Mouse (Mus musculus) ES-Bruce4 (cell line): ENCODE measurements around the gene 4930578G10Rik. TPM values are rescaled to one million over a fixed set of nuclear protein-coding genes. Genes with fewer than 3 reads are reported as not detected.

Source experiments
- H3K27ac ChIP-seq: 2 replicates; pipeline ENCODE4 v1.5.1; 2012; ENCODE audit warnings: low read length, inconsistent platforms; ENCODE audit not compliant: insufficient read depth
- H3K27me3 ChIP-seq: 2 replicates; pipeline ENCODE4 v1.6.1; 2012; ENCODE audit warnings: mild to moderate bottlenecking, low read length, inconsistent platforms; ENCODE audit not compliant: control insufficient read depth, poor library complexity, insufficient read depth, severe bottlenecking
- H3K36me3 ChIP-seq: 2 replicates; pipeline ENCODE4 v1.6.1; 2012; ENCODE audit warnings: inconsistent platforms, mild to moderate bottlenecking, low read length, moderate library complexity; ENCODE audit not compliant: control insufficient read depth, poor library complexity, insufficient read depth, severe bottlenecking
- H3K4me1 ChIP-seq: one replicate; pipeline ENCODE4 v1.8.1; 2011; ENCODE audit warnings: low read length; ENCODE audit not compliant: control insufficient read depth, insufficient read depth
- H3K4me3 ChIP-seq: 2 replicates; pipeline ENCODE4 v1.5.1; 2011; ENCODE audit warnings: low read depth, mild to moderate bottlenecking, low read length
- H3K9ac ChIP-seq: 2 replicates; pipeline ENCODE4 v1.6.1; 2012; ENCODE audit warnings: low read depth, mild to moderate bottlenecking, inconsistent platforms; ENCODE audit not compliant: poor library complexity, severe bottlenecking
- H3K9me3 ChIP-seq: replicated peaks from 2 replicates; pipeline ENCODE4 v1.6.1; 2012; ENCODE audit warnings: mild to moderate bottlenecking, low read length, inconsistent platforms; ENCODE audit not compliant: control insufficient read depth, poor library complexity, insufficient read depth, severe bottlenecking
- CTCF ChIP-seq: IDR thresholded peaks from one replicate; pipeline ENCODE4 v1.8.1; 2011; ENCODE audit warnings: low read depth, low read length
- EP300 ChIP-seq: IDR thresholded peaks from 2 replicates; pipeline ENCODE4 v1.6.1; 2011; ENCODE audit warnings: low read depth, low read length; ENCODE audit not compliant: insufficient read depth
- POLR2A ChIP-seq: IDR thresholded peaks from one replicate; pipeline ENCODE4 v1.8.1; 2011; ENCODE audit warnings: low read length; ENCODE audit not compliant: insufficient read depth
- polyA plus RNA-seq: library from polyadenylated mRNA; stranded (reverse); fragments of >200 nt; gene quantifications from 2 replicates; pipeline ENCODE4 v1.2.4, GENCODE M21; 2011; ENCODE audit warnings: low read depth; ENCODE audit not compliant: missing spikeins, insufficient read depth, insufficient read length

Gene 4930578G10Rik
- polyA plus RNA-seq, 1 experiment = 2.5 TPM

GRCm38 (mm10) chr4:42891176-42891575 lies 155.8 kb downstream of the 4930578G10Rik start:
- no peaks in the 10 kb centered on the region for H3K36me3 ChIP-seq
- H3K27ac ChIP-seq = no peak overlapping the region
- H3K27me3 ChIP-seq = peaks cover 2% of the 10 kb centered on the region; the same call in 1 of the 2 replicates
- H3K4me1 ChIP-seq = peaks cover 1% of the 10 kb centered on the region
- no peak for TF ChIP-seq POLR2A
- no peak for TF ChIP-seq EP300
- no peak for TF ChIP-seq CTCF
- no peak overlapping the region for H3K9ac ChIP-seq
- no peaks in the 10 kb centered on the region for H3K9me3 ChIP-seq
- no peak overlapping the region for H3K4me3 ChIP-seq

DNA sequence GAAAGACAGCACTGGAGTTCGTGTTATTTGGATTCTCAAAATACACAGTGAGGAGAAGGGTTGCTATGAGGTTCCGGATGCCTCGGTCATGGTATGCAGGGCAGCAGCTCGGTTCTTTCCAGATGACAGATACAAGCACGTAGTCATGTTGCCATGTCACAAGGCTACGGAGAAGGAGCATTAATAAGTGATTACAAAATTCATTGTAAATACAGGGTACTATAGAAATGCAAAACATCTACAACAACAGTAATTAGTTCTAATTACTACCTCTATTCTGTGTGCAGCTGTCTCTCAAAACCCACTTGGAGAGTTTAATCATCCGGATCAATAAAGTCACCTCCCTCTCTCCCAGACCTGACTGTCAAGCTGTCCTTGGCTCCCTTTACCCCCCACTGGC lies 159.8 kb downstream of the 4930578G10Rik start:
- H3K4me3 ChIP-seq = no peak overlapping the region
- no peak overlapping the region for H3K27ac ChIP-seq
- TF ChIP-seq CTCF (no peak), EP300 (no peak), POLR2A (no peak)
- H3K9ac ChIP-seq = no peak overlapping the region
- H3K36me3 ChIP-seq = no peaks in the 10 kb centered on the region
- no peaks in the 10 kb centered on the region for H3K9me3 ChIP-seq
- H3K27me3 ChIP-seq = peaks cover 2% of the 10 kb centered on the region; the same call in 1 of the 2 replicates
- peaks cover 1% of the 10 kb centered on the region for H3K4me1 ChIP-seq

Other genes starting within 250 kb of the 4930578G10Rik start
- gene Fam205a2, start 207.4 kb upstream of the 4930578G10Rik start, polyA plus RNA-seq = not detected in 2 replicates
- gene Gm10591, start 123.3 kb upstream of the 4930578G10Rik start, polyA plus RNA-seq = not detected in 2 replicates
- not detected in 2 replicates for gene Gm2564, start 105.8 kb upstream of the 4930578G10Rik start, polyA plus RNA-seq
- not detected in 2 replicates for gene Ccl27b, start 80.3 kb upstream of the 4930578G10Rik start, polyA plus RNA-seq
- gene Il11ra2, start 73.7 kb upstream of the 4930578G10Rik start, polyA plus RNA-seq = not detected in 2 replicates
- gene Ccl19, start 21.0 kb downstream of the 4930578G10Rik start, polyA plus RNA-seq = not detected in 2 replicates
- gene Ccl21a, start 38.4 kb downstream of the 4930578G10Rik start, polyA plus RNA-seq = not detected in 2 replicates
- gene Fam205a1, start 118.3 kb downstream of the 4930578G10Rik start, polyA plus RNA-seq = not detected in 2 replicates
- not detected in 2 replicates for gene Gm12394, start 121.2 kb downstream of the 4930578G10Rik start, polyA plus RNA-seq
- not detected in 2 replicates for gene Fam205c, start 138.7 kb downstream of the 4930578G10Rik start, polyA plus RNA-seq
- gene Phf24, start 181.1 kb downstream of the 4930578G10Rik start, polyA plus RNA-seq = 0.10 TPM in 1 of 2 replicates, not detected in the other
- gene Dnajb5, start 214.3 kb downstream of the 4930578G10Rik start, polyA plus RNA-seq = 27.2 and 28.9 TPM in 2 replicates
- gene 1700022I11Rik, start 234.1 kb downstream of the 4930578G10Rik start, polyA plus RNA-seq = not detected in 2 replicates